Mouse (Mus musculus) heart, adult 2 months (tissue): ENCODE data around the gene Ephb1.

Experiments used
- CTCF ChIP-seq: fragments of 200-600 bp; IDR thresholded peaks from 2 replicates; pipeline ENCODE4 v1.8.1; 2022; ENCODE audit warnings: antibody characterized with exemption, mild to moderate bottlenecking, moderate library complexity
- EP300 ChIP-seq: fragments of 200-500 bp; IDR thresholded peaks from 2 replicates; pipeline ENCODE4 v1.6.1; 2011; ENCODE audit warnings: low read depth, low read length, control low read depth; ENCODE audit not compliant: insufficient read depth

DNA sequence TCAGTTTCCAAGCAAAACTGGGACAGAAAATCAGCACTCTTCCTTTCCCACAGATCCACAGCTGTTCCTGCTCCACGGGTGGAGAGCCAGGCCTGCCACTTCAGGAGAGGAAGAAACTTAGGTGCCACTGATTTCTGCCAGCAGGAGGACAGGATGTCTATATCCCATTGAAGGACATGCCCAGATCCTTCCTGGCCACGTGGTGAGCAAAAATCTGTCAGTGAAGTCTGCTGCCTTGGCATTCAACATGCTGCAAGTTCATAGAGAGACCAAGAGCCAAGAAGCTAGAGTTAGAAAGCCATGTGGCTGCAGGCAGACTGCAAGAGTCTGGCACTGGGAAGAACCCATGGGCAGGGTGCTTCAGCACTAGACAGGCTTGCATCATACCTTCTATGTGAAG is 471.2 kb downstream of the Ephb1 start:
- TF ChIP-seq EP300 (no peak), CTCF (no peak)
